8 mouse cellular contexts compared by ENCODE assay signal in the genomic region with DNA sequence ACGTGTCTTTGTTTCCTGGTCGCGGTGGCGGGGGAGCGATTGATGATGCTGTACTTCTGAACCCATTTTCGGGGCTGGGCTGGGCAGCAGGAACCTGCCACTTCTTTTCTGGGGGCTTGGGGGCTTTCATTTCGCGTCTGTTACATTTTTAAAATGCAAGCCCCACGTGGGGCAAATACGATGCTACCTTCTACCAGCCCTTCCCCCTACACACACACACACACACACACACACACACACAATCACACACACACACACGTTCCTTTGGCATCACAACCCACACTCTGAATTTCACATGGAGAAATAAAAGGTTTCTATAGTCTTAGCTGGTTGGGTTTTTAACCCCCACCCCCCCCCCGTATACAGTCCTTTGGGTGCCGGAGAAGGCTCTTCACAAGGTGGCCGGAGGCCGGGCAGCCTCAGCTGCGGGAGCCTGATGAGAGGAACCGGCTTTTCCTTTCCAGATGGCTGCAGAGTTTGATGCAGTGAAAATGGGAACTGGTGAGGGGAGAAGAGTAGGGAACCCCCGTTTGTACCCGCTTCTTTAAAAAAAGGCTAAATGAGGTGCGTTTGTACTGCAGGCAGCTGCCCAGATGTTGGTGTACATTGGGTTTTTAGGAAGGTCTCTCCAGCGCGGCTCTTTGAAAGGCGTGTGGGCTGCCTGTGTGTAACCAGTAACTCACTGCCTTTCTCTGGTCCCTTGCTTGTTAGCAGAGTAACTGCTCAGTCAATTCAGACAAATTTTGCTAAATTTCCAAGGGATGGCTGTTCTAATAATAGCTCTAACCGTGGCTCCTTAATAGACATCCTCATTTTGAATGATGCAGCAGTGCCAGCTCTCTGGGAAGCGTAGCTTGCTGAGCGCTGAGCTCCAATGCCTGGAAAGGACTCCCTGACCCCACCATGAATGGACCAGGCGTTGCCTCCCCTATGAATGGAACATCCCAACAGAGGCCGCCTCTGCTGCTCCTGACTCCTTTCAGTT.
DNase-seq lines count a peak whose midpoint lies in the region; ATAC-seq and TF ChIP-seq lines count a peak whose summit lies in the region.

No protein-coding gene starts in this region.

- H3K9me3 ChIP-seq in kidney, embryonic 15.5 days (replicated peaks): no peaks in the 10 kb centered on the region
- no peaks in the 10 kb centered on the region for H3K9me3 ChIP-seq in forebrain, postnatal 0 days (ENCODE audit: low read length)
- no peaks in the 10 kb centered on the region for H3K9me3 ChIP-seq in liver, embryonic 12.5 days (replicated peaks)

- peak; percentile 62 for ATAC-seq in kidney, embryonic 15.5 days (replicated peaks; ENCODE audit: low FRiP score)
- peak; percentile 77 for ATAC-seq in forebrain, postnatal 0 days
- no peak for ATAC-seq in liver, embryonic 12.5 days

- 2% methylated on average over 28 of the region's 28 CpGs for WGBS in kidney, embryonic 15.5 days
- 2% methylated on average over 28 of the region's 28 CpGs for WGBS in cerebellum, adult 2 months
- WGBS in forebrain, postnatal 0 days: 2% methylated on average over 28 of the region's 28 CpGs
- WGBS in liver, embryonic 12.5 days (ENCODE audit: insufficient replicate concordance): 3% methylated on average over 28 of the region's 28 CpGs

- no peak for TF ChIP-seq CTCF in cerebellum, adult 2 months (IDR thresholded peaks at IDR 0.05; ENCODE audit: borderline replicate concordance, insufficient read depth, low read depth, low read length)
- no peak for TF ChIP-seq CTCF in forebrain, postnatal 0 days (IDR thresholded peaks at IDR 0.05; ENCODE audit: low read depth)

- peak overlapping the region; percentile 81 for H3K9ac ChIP-seq in kidney, embryonic 15.5 days
- H3K9ac ChIP-seq in forebrain, postnatal 0 days: peak overlapping the region; percentile 88
- no peak overlapping the region for H3K9ac ChIP-seq in liver, embryonic 12.5 days

- peak overlapping the region; percentile 88 for H3K27ac ChIP-seq in kidney, embryonic 15.5 days
- no peak overlapping the region for H3K27ac ChIP-seq in cerebellum, adult 2 months (ENCODE audit: insufficient read depth, low read length)
- peak overlapping the region; percentile 96 for H3K27ac ChIP-seq in forebrain, postnatal 0 days (ENCODE audit: low read depth, low read length)
- peak overlapping the region; percentile 45; the same call in 1 of the 2 replicates for H3K27ac ChIP-seq in liver, embryonic 12.5 days

- no peak for TF ChIP-seq POLR2A in cerebellum, adult 2 months (IDR thresholded peaks at IDR 0.05; ENCODE audit: borderline replicate concordance, insufficient read depth, low read length)

- H3K4me3 ChIP-seq in kidney, embryonic 15.5 days (replicated peaks): peak overlapping the region; percentile 74
- peak overlapping the region; percentile 75 for H3K4me3 ChIP-seq in cerebellum, adult 2 months (replicated peaks; ENCODE audit: insufficient read depth, low read depth, low read length)
- H3K4me3 ChIP-seq in forebrain, postnatal 0 days (ENCODE audit: low read depth, low read length): peak overlapping the region; percentile 69
- H3K4me3 ChIP-seq in liver, embryonic 12.5 days: peak overlapping the region; percentile 56

- H3K4me2 ChIP-seq in kidney, embryonic 15.5 days: peak overlapping the region; percentile 94
- peak overlapping the region; percentile 80 for H3K4me2 ChIP-seq in forebrain, postnatal 0 days (ENCODE audit: low read depth)
- H3K4me2 ChIP-seq in liver, embryonic 12.5 days: peak overlapping the region; percentile 67

- H3K4me1 ChIP-seq in kidney, embryonic 15.5 days: peaks cover 27% of the 10 kb centered on the region
- H3K4me1 ChIP-seq in cerebellum, adult 2 months (ENCODE audit: control insufficient read depth, insufficient read depth, low read length): no peaks in the 10 kb centered on the region
- H3K4me1 ChIP-seq in forebrain, postnatal 0 days (ENCODE audit: insufficient read depth): peaks cover 25% of the 10 kb centered on the region
- H3K4me1 ChIP-seq in liver, embryonic 12.5 days: no peaks in the 10 kb centered on the region

- DNase-seq in kidney, adult 9 months: no peak
- DNase-seq in cerebellum, adult 2 months: peak; percentile 66 to 72
- peak; percentile 81 for DNase-seq in forebrain, postnatal 0 days
- peak; percentile 47 for DNase-seq in hindlimb bud, embryonic 11.5 days (ENCODE audit: extremely low spot score, low read depth, low spot score)
- DNase-seq in retina, embryonic 14.5 days (ENCODE audit: low spot score): peak; percentile 81
- no peak for DNase-seq in urinary bladder, adult 18-20 months (ENCODE audit: low spot score in 2 of 2)

- H3K27me3 ChIP-seq in kidney, embryonic 15.5 days: no peaks in the 10 kb centered on the region
- H3K27me3 ChIP-seq in cerebellum, adult 2 months (ENCODE audit: control insufficient read depth, insufficient read depth, low read length): no peaks in the 10 kb centered on the region
- no peaks in the 10 kb centered on the region for H3K27me3 ChIP-seq in forebrain, postnatal 0 days (ENCODE audit: insufficient read depth, low read length)
- H3K27me3 ChIP-seq in liver, embryonic 12.5 days (replicated peaks): peaks cover 59% of the 10 kb centered on the region

- H3K36me3 ChIP-seq in kidney, embryonic 15.5 days: no peaks in the 10 kb centered on the region
- H3K36me3 ChIP-seq in forebrain, postnatal 0 days (ENCODE audit: insufficient read depth): no peaks in the 10 kb centered on the region
- H3K36me3 ChIP-seq in liver, embryonic 12.5 days: no peaks in the 10 kb centered on the region

Comparison
In these comparisons a context has a peak if more than half of its experiments do, and no peak if none do; other contexts are left out.
1. DNase-seq: peak in cerebellum, adult 2 months (2 of 2), forebrain, postnatal 0 days (single experiment), hindlimb bud, embryonic 11.5 days (single experiment) and retina, embryonic 14.5 days (single experiment); none in kidney, adult 9 months (single experiment) and urinary bladder, adult 18-20 months (0 of 2).
2. Peak in every context shown above with its lines, with median percentiles within 50 percentile points of each other: H3K4me2 ChIP-seq and H3K4me3 ChIP-seq.